Mouse (Mus musculus) A20 (cell line): Measurements from ENCODE around the gene Smarcc1.
"Not testable (repeated sequence)": the region's sequence is repeated elsewhere in the genome, so short reads cannot be mapped to it uniquely, and the experiment has no call there.

ENCODE experiments used
- DNase-seq: peaks from one replicate; pipeline ENCODE4 v3.0.0-alpha.2; 2011; ENCODE audit warnings: low read depth, low spot score

Gene Smarcc1

DNA sequence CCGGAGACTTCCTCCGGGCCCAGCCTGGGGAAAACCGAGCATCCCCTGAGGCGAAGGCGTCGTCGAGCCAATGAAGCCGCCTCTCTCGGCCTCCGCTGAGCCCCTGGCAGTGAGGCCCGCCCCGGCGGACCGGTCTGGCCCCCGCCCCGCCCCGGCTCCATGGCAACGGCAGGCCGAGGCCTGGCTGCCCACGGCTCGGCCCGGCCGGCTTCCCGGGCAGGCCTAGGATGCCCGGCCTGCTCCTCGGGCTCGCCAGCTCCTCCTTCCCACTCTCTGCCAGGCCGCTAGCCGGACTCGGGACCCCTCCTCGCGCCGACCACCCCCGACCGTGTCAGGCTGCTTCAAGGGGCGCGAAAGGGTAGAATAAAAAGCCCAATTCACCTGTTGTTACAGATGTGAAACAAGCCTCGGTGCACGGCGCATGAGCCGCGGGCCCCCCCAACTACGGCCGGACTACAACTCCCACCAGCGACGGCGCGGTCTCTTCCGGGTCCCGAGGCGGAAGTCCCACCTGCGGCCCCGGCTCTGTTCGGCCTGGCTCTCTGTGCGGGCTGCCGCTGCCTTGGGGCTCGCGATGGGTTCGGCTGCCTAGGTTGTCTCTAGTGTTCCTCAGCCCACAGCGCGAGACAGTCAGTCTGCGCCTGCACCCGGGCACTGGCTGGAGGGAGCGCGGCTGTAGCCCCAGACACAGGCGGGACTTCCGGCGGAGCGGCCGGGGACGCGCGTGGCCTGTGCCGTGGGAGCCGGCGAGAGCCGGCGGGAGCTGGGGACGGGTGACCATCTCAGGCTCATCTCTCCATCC is at the start of gene Smarcc1:
Gene Smarcc1 (plus strand): TSS at position 732 of the 802 bp plus-strand sequence.
- DNase-seq, result peak; percentile 98

DNA sequence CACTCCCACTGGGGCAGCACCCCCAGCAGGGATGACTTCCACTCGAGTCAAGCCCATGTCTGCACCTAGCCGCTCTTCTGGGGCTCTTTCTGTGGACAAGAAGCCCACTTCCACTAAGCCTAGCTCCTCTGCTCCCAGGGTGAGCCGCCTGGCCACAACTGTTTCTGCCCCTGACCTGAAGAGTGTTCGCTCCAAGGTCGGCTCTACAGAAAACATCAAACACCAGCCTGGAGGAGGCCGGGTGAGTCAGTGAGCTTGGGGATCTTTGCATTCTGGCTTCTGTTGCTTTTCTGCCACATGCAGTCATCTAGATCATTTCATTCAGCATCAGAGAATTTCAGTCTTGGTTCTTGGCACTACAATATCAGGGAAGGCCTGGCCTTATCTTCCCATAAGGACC is 48.8 kb upstream of the Smarcc1 start:
- DNase-seq, result no peak

DNA sequence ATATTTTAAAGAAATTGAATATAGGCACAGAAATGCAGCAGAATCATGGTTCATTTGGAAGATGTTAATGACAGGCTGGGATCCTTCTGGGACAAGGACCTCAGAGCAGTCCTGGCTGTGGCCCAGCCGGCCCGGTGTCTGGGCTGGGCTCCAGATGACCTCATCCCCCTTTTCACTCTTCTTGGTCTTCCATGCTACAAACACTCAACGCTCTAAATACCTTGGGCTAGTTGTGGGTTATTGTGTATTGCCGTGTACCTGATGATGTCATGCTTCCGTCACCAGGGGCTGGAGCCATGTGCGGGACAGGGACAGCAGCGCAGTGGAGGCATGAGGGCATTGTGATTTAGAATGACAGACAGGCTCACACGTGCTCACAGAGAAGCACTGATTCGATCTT is 47.1 kb upstream of the Smarcc1 start:
- no peak for DNase-seq

DNA sequence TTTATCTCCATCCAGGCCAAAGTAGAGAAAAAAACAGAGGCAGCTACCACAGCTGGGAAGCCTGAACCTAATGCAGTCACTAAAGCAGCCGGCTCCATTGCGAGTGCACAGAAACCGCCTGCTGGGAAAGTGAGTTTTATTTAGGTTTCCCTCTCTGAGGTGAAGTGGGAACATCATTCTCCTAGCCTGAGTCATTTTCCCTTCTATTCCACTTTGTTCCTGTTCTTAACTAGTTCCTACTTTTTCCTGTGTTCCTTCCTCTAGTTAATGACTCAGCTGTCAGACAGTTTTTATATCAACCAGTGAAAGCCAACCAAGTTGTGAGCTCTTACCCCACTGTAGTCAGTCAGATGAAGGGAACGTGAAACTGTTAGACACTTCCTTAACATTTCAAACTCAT is 46.5 kb upstream of the Smarcc1 start:
- no peak for DNase-seq

DNA sequence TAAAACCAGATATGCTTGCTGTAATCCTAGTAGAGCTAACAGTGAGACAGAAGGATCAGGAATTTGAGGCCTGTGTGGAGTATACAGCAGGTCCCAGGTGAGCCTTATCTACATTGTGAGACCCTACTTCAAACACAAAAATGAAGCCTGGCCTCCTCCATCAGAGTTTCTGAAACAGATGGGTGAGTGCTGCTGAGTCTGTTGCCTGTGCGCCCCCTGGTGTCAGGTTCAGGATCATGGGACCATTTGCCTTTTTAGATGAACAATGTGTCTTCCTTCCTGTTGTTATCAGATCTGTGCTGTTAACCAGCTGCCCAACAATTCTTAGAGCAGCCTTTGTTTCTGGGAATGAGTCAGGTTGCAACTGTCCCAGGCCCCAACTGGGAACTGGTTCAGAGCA is 45.7 kb upstream of the Smarcc1 start:
- peak; percentile 70 for DNase-seq

DNA sequence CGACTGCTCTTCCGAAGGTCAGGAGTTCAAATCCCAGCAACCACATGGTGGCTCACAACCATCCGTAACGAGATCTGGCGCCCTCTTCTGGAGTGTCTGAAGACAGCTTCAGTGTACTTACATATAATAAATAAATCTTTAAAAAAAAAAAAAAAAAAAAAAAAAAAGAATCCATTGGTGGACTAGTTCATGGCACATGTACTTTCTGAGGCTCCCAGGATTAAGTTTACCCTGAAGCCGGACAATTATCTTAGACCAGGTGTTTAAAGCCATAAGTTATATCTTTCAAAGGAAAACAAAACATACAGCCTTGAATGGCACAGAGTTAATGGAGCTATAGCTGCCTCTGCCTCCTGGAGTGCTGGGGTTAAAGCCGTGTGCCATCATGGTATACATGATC is 41.0 kb upstream of the Smarcc1 start:
- not testable (repeated sequence) for DNase-seq

DNA sequence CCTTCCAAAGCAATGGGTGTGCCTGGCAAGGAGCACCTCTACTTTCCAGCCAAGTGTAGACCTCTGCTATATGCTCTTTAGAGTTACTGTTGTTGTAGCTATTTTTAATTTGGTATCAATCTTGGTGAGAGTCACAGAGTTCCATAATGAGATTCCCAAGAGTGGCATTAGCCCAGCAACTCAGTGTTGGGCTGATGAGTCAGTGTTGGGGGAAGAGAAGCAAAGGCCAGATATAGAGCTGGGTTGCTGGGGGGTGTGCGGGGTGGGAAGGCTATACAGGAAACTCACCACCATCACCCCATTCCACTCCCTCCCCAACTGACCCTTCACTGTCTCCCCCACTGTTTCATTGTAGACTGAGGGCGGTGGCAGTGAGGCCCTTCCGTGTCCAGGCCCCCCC is 36.4 kb upstream of the Smarcc1 start:
- DNase-seq, result no peak

DNA sequence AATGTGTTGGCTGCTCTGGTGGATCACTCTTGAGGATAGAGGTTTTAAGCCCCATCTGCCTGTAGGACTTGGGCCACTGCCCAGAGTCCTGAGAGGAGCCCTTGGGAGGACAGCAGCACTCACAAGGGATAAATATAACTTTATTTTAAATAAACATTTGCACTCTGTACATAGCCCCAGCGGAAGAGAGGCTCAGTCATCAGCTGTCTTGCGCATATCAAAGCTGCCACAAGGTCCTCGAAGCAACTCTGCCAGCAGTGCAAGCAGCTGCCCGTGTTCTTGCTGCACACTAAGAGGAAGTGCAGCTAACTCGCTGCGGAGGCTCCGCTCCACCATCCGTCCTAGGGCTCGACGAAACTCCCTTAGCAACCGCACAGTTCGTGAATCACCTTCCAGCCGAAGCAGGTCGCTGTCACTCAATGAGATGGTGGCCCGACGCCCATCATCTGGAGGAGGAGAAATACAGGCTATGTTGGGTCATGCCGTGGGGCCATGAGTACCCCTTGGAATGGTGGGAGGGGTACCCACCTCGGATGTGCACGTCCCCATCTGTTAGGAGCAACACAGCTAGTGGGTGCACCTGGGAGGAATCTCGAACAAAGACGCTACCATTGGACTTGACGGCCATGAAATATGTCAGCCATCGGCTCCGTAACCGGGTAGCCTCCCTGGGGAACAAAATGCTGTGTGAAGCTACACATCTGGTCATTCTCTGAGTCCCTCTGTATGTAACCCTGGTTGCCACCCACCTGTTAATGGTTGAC is 33.1 kb upstream of the Smarcc1 start:
- no peak for DNase-seq

DNA sequence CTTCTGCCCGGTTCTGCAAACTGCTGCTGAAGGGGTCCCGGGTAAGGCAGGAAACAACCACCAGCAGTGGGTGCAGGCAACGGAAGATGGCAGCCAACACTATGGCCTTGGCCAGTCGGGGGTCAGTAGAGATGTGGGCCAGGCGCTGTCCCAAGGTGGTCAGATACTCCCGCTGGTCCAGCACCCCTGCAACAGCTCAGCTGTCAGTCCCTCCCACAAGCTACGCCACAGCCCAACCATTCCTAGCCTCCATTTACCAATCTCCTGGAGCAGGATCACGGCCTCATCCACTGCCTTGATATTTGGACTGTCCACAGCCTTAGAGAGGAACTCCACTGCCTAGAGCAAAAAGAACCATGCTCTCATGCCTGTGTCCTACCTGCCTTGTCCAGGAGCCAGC is 31.8 kb upstream of the Smarcc1 start:
- no peak for DNase-seq

DNA sequence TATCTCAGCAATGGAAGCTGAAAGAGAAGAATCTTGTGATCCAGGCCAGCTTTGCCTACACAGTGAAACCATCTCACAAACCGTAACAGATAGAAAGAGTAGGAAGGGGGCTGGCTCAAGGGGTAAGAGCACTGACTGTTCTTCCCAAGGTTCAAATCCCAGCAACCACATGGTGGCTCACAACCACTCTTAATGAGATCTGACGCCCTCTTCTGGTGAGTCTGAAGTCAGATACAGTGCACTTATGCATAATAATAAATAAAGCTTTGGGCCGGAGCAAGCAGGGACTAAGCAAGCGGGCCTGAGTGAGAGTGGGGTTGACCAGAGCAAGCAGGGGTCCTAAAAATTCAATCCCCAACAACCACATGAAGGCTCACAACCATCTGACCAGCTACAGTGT is 24.2 kb upstream of the Smarcc1 start:
- no peak for DNase-seq

DNA sequence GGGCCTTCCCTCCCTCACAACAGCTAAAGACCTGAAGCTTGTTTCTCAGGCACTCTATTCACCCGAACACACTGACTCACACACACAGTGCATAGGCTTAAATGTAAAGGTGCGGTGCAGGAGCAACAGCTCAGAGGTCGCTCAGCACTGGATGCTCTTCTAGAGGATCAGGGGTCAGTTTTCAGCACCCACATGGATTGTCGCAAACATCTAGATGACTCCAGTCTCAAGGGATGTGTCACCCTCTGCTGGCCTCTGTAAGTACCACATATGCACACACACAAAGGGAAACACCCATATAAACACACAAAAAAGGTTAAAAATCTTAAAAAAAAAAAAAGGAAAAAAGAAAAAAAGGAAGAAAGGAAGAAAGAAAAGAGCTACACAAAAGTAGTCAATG is 22.7 kb upstream of the Smarcc1 start:
- DNase-seq, result no peak

DNA sequence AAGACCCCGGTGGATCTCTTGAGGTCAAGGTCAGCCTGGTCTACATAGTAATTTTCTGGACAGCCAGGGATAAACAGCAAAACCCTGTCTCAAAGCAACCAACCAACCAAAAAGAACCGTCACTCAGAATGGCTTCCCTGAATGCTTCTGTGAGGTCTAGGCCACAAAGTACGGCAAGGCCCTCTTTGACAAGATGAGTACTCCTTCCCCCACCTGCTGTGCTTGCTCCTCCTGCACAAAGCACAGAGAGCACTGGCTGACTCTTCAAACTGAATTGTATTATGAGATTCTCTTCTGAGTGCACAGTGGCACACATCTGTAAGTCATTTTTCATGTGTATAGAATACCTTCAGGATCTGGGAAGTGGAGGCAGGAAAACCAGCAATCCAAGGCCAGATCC is 19.7 kb upstream of the Smarcc1 start:
- no peak for DNase-seq

DNA sequence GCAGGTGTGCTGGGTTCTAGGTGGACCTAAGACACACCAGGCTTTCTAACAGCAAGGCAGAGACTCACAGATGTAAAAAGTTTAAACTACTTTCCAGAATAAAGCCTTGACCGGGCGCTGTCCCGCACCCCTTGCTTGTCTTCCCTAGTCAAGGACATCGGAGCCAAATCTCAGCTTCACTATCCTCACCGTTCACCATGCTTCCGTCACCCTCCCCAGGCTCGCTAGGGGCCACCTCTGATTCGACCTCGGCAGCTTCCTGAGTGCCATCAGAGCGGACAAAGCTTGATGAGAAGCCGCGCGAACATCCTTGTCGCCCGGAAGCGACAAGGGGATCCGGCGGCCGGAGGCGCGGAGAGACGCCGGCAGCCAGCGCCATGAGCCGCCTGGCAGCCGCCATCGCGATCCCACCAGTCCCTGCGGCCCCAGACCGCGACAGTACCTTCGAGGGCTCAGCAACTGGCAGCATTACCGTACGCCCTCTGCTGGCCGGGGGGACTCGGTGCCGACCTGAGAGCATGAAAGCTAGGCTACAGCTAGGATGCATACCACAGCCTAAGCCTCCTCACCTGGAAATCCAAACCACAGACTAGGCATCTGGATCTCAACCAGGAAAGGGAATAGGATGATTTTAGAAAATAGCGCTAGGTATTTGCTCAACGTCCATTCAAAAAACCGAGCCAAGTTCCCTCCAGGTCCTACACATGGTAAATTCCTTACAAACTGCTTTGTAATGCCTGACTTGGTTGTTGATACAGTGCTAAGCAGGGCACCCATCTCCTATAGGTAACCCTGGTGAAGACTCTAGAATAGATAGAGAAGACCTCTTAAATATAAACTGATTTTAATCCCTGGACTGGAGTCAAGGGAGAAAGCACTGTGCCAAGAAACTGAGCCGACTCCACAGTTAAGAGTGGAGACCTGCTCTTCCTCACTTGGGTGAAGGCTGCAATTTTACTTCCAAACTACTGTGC is 16.6 kb upstream of the Smarcc1 start:
- DNase-seq, result peak; percentile 91

DNA sequence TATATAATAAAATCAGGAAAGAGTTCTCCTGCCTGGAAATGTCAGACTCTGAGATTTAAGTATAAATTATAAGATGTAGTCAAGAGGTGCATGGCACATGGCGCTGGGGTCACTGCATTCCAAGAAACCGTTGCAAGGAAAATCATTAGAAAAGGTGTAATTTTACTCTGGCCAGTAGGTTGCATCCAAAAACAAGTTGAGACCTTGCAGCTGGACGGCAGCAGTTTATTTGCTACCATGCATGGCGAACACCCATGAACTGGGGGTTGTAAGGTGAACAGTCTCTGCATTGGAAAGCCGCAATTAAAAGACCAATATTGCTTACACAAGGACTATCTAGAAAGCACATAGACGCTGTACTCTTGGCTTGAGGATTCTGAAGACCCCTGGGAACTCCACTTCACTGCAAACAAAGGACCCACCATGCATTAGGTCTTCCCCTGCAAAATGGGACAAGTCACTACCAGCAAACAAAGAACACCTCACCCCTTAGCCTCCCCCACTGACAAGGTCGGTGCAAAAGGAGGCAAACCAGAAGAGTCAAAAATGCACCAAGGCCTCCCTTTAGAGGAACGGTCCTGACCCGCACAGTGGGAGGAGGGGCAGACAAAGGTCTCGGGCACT is 1.0 kb upstream of the Smarcc1 start:
- DNase-seq, result no peak

DNA sequence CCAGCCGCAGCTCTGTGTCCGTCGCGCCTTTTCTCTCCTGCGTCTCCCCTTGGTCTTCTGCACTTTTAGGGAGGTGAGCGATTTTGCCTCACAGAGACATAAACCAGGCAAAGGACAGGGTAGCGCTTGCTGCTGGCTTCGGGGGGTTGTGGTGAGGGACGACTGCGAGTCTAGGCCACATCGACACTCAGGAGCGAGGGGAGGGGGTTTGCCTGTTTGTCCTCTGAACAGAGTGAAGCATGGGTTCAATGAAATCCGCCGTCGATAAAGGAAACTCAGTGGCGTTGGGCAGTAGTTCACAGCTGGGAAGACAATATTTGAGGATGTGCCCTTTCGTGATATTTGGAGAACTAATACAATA is 251 bp downstream of the Smarcc1 start, which contains the start of gene Dhx30:
Gene Dhx30 (minus strand): TSS at position 52 of the 361 bp plus-strand sequence.
- DNase-seq, result no peak

DNA sequence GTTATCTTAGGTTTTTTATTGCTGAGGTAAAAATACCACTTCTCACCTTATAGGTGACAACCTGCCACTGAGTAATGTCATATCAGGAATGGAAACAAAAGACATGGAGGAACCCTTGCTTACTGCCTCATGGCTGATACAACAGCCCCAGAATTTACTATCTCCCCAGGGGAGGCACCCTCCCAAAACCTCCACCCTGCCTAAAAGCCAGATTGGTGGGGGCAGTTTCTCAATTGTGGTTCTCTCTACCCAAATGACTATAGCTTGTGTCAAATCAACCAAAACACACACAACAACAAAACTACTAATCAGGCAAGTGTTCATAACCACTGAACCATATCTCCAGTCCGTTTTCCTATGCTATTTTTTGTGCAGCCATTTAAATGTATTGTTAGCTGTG is 741 bp downstream of the Smarcc1 start:
- DNase-seq, result peak; percentile 75

DNA sequence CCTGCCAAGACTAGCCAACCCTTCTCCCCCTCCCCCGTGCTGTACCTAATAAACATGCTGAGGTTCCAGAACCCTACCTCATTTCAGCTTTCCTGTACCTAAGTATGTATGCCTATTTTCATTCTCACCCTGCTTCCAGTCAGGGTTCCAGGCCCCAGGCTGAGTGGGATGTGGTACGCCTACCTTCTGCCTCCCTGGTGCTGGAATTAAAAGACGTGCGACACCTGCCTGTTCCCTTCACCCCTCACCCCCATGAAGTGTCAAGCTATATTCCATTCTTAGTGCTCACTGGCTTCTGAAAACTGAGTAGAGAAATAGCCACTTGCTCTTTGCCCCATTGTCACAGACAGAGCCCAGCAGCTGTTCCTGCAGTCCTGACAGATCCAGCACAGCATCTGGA is 3.9 kb downstream of the Smarcc1 start:
- DNase-seq, result peak; percentile 27

DNA sequence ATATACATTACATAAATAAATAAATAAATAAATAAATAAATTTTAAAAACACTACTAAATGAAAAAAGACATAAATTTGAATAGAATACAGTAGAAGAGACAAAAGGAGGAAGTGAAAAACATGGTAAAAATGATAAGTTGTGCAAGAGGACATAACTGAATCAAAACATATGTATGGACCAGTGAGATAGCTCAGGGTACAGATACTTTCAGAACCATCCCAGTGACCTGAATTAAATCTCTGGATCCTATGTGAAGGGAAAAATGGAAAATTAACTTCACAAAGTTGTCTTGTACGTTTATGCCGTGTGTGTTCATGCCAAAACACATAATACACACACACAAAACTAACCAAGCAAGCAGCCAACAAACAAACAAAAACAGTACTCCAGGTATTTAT is 5.8 kb downstream of the Smarcc1 start:
- peak; percentile 59 for DNase-seq

DNA sequence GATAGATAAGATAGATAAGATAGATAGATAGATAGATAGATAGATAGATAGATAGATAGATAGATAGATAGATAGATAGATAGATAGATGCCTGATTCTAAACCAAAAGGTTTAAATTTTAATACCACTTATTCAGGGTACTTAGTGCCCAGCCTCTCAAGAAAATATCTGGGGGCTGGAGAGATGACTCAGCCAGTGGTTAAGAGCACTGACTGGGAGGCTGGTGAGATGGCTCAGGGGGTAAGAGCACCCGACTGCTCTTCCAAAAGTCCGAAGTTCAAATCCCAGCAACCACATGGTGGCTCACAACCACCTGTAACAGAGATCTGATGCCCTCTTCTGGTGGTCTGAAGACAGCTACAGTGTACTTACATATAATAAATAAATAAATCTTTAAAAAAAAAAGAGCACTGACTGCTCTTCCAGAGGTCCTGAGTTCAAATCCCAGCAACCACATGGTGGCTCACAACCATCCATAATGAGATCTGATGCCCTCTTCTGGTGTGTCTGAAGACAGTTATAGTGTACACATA is 6.6 kb downstream of the Smarcc1 start:
- DNase-seq, result peak; percentile 49

DNA sequence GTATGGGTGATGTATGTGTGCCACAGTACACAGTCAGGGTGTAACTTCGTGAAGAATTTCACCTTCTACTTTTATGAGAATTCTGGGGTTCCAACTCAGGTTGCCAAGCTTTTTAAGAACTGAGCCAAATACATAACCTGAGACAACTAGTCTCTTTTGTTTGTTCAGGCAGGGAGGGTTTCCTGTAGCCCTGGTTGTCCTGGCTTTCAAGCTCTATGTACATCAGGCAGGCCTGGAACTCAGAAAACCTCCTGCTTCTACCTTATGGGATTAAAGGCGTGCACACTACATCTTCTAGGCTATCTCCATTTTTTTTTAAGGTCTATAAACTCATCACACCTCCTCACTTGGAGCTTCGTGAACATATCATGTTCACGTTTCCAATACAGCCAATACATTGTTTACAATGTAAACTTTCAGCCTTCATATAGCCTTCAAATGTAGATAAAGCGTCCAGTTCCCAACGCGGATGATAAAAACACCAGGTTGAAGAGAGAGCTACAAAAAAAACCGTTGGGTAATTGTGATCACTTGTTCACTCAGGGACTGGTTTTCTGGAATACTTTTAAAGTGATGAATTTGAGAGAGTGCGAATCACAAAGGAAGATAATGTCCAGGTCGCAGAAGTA is 13.5 kb downstream of the Smarcc1 start:
- DNase-seq, result peak; percentile 53
